Mouse (Mus musculus) heart, adult 2 months (tissue): ENCODE results near the gene Akr1c14. TPM values are rescaled to one million over a fixed set of nuclear protein-coding genes. Genes with fewer than 3 reads are reported as not detected.
"Not testable (repeated sequence)": the region's sequence is repeated elsewhere in the genome, so short reads cannot be mapped to it uniquely, and the experiment has no call there.

Source experiments
- DNase-seq, 2 experiments: peaks; one replicate each; pipeline ENCODE4 v3.0.0; 2021
- H3K27ac ChIP-seq: fragments of 200-600 bp; 2 replicates; pipeline ENCODE4 v1.8.1; 2022
- H3K27me3 ChIP-seq: fragments of 200-500 bp; 2 replicates; pipeline ENCODE4 v1.6.1; 2012; ENCODE audit warnings: mild to moderate bottlenecking, low read length, inconsistent platforms, mixed read lengths; ENCODE audit not compliant: control insufficient read depth, insufficient read depth
- H3K36me3 ChIP-seq: fragments of 200-500 bp; 2 replicates; pipeline ENCODE4 v1.6.1; 2012; ENCODE audit warnings: low read length, inconsistent platforms; ENCODE audit not compliant: control insufficient read depth, insufficient read depth
- H3K4me1 ChIP-seq: fragments of 200-500 bp; 2 replicates; pipeline ENCODE4 v1.6.1; 2011; ENCODE audit warnings: low read length; ENCODE audit not compliant: control insufficient read depth, insufficient read depth
- H3K4me3 ChIP-seq: fragments of 200-600 bp; 2 replicates; pipeline ENCODE4 v1.8.1; 2022
- H3K79me2 ChIP-seq: fragments of 200-500 bp; replicated peaks from 2 replicates; pipeline ENCODE4 v1.6.1; 2012; ENCODE audit warnings: mild to moderate bottlenecking, inconsistent platforms, low read length, moderate library complexity, mixed read lengths; ENCODE audit not compliant: control insufficient read depth, insufficient read depth
- H3K9ac ChIP-seq: fragments of 200-500 bp; 2 replicates; pipeline ENCODE4 v1.6.1; 2012; ENCODE audit warnings: low read depth, mild to moderate bottlenecking, control low read depth, inconsistent platforms, low read length, mixed read lengths
- CTCF ChIP-seq: fragments of 200-600 bp; IDR thresholded peaks from 2 replicates; pipeline ENCODE4 v1.8.1; 2022; ENCODE audit warnings: antibody characterized with exemption, mild to moderate bottlenecking, moderate library complexity
- EP300 ChIP-seq: fragments of 200-500 bp; IDR thresholded peaks from 2 replicates; pipeline ENCODE4 v1.6.1; 2011; ENCODE audit warnings: low read depth, low read length, control low read depth; ENCODE audit not compliant: insufficient read depth
- POLR2A ChIP-seq: fragments of 200-500 bp; IDR thresholded peaks from 2 replicates; pipeline ENCODE4 v1.6.1; 2011; ENCODE audit warnings: mild to moderate bottlenecking, low read depth, low read length, control low read depth; ENCODE audit not compliant: insufficient read depth
- WGBS: fragments of 180-500 bp; shearing (Covaris S2); methylation state at CpG from one replicate; pipeline ENCODE4 v1.1.7; 2018; 5-methylcytosine and 5-hydroxymethylcytosine counted together
- intact Hi-C: fragments of 180-260 bp; cut with DNase I; formaldehyde crosslinking; loops from one replicate; pipeline ENCODE4 v1.15.1; 2025
- polyA plus RNA-seq: library from polyadenylated mRNA; depleted of rRNA; stranded (reverse); fragments of >200 nt; gene quantifications from 2 replicates; pipeline ENCODE4 v1.2.3, GENCODE M21; 2012
- total RNA-seq, 2 experiments: library from RNA; stranded (reverse); gene quantifications; 2 replicates each; pipeline ENCODE4 v1.2.3; 2021

Gene Akr1c14
- total and polyA plus RNA-seq, 3 experiments, result 2.2 to 6.6 (median 5.6) TPM

- H3K36me3 ChIP-seq, result no peaks in the 10 kb centered on the region
- no peaks in the 10 kb centered on the region for H3K79me2 ChIP-seq
- no peaks in the 10 kb centered on the region; the same call in 1 of the 2 replicates for H3K4me1 ChIP-seq
- peak; percentile 22 to 46 for DNase-seq
- H3K27ac ChIP-seq, result no peak overlapping the region
- WGBS, result 39% methylated on average over 6 of the region's 6 CpGs
- no peak overlapping the region for H3K4me3 ChIP-seq
- no peak overlapping the region for H3K9ac ChIP-seq
- intact Hi-C loops, result loop anchor here (1.0 to 5.0 kb wide), 2 partner anchors 98 to 171 kb away; no protein-coding TSS in a partner anchor
- TF ChIP-seq EP300 (no peak), CTCF (peak; percentile 86)
- H3K27me3 ChIP-seq, result no peaks in the 10 kb centered on the region
Observed at GRCm38 (mm10) chr13:4110281-4111188, 61.7 kb downstream of the Akr1c14 start.

GRCm38 (mm10) chr13:4119181-4119904 lies 70.5 kb downstream of the Akr1c14 start:
- no peak overlapping the region for H3K27ac ChIP-seq
- 46% methylated on average over 2 of the region's 2 CpGs for WGBS
- H3K27me3 ChIP-seq, result no peaks in the 10 kb centered on the region
- DNase-seq, result no peak
- no peaks in the 10 kb centered on the region for H3K4me1 ChIP-seq
- intact Hi-C loops, result no loop called here
- no peak for TF ChIP-seq CTCF
- TF ChIP-seq POLR2A, result no peak
- TF ChIP-seq EP300, result no peak
- H3K9ac ChIP-seq, result no peak overlapping the region
- H3K36me3 ChIP-seq, result no peaks in the 10 kb centered on the region
- H3K4me3 ChIP-seq, result no peak overlapping the region
- H3K79me2 ChIP-seq, result no peaks in the 10 kb centered on the region

- intact Hi-C loops, result no loop called here
- H3K4me1 ChIP-seq, result no peaks in the 10 kb centered on the region
- H3K27ac ChIP-seq, result no peak overlapping the region
- no peak overlapping the region for H3K4me3 ChIP-seq
- no peaks in the 10 kb centered on the region for H3K36me3 ChIP-seq
- no peak for DNase-seq
- no peak overlapping the region for H3K9ac ChIP-seq
- H3K27me3 ChIP-seq, result no peaks in the 10 kb centered on the region
- WGBS, result 52% methylated on average over 7 of the region's 7 CpGs
- H3K79me2 ChIP-seq, result no peaks in the 10 kb centered on the region
- TF ChIP-seq POLR2A (no peak), EP300 (no peak), CTCF (no peak)
Observed at GRCm38 (mm10) chr13:4123146-4123545, 74.3 kb downstream of the Akr1c14 start.

GRCm38 (mm10) chr13:4124471-4124870 lies 75.7 kb downstream of the Akr1c14 start:
- 90% methylated on average over 6 of the region's 6 CpGs for WGBS
- H3K27ac ChIP-seq, H3K36me3 ChIP-seq, intact Hi-C loops, H3K27me3 ChIP-seq, H3K79me2 ChIP-seq, H3K4me1 ChIP-seq, H3K9ac ChIP-seq, DNase-seq, H3K4me3 ChIP-seq: not testable (repeated sequence)

- H3K79me2 ChIP-seq, DNase-seq, H3K4me3 ChIP-seq, H3K36me3 ChIP-seq, intact Hi-C loops, H3K9ac ChIP-seq, H3K27me3 ChIP-seq, H3K4me1 ChIP-seq, H3K27ac ChIP-seq: not testable (repeated sequence)
- 83% methylated on average over 1 of the region's 1 CpGs for WGBS
Observed at GRCm38 (mm10) chr13:4125846-4126245, 77.0 kb downstream of the Akr1c14 start.

GRCm38 (mm10) chr13:4129100-4129499 lies 80.3 kb downstream of the Akr1c14 start:
- Histone ChIP-seq H3K27ac (no peak overlapping the region), H3K4me1 (no peaks in the 10 kb centered on the region), H3K9ac (no peak overlapping the region), H3K4me3 (no peak overlapping the region), H3K27me3 (no peaks in the 10 kb centered on the region), H3K79me2 (no peaks in the 10 kb centered on the region), H3K36me3 (no peaks in the 10 kb centered on the region)
- TF ChIP-seq CTCF (peak; percentile 83), EP300 (no peak), POLR2A (no peak)
- no peak for DNase-seq
- intact Hi-C loops, result no loop called here
- WGBS, result 28% methylated on average over 5 of the region's 5 CpGs
